Mouse (Mus musculus) neutrophil, adult 5-6 weeks (primary cell): ENCODE measurements around the gene Chtf18. TPM values are rescaled to one million over a fixed set of nuclear protein-coding genes. Genes with fewer than 3 reads are reported as not detected.

ENCODE experiments used
- ATAC-seq: fragments of 151-379, 151-347 bp; 2 replicates; pipeline ENCODE4 v1.8.0; 2017; ENCODE audit warnings: mild to moderate bottlenecking, moderate TSS enrichment; ENCODE audit not compliant: insufficient number of reproducible peaks, poor library complexity, low FRiP score, severe bottlenecking; ENCODE audit errors: extremely low read depth
- total RNA-seq: library from RNA; stranded (forward); fragments of 200-1000 nt; gene quantifications from 2 replicates; pipeline ENCODE4 v1.2.3, GENCODE M21; 2017

The Chtf18 gene
- 1.5 and 2.3 TPM in 2 replicates for total RNA-seq

- peak; percentile 86 for ATAC-seq
Measured at GRCm38 (mm10) chr17:25727265-25728008, at the start of gene Chtf18, which contains the start of gene Rpusd1. Chtf18 (minus strand) TSS chr17:25727419. Rpusd1 (plus strand) TSS chr17:25727670.

- ATAC-seq, result no peak
Measured at GRCm38 (mm10) chr17:25775318-25776062, 48.3 kb upstream of the Chtf18 start.

- peak; percentile 97 for ATAC-seq
Measured at GRCm38 (mm10) chr17:25773549-25774120, 46.4 kb upstream of the Chtf18 start, which contains the start of gene Narfl. Narfl (plus strand) TSS chr17:25773776.

- ATAC-seq, result no peak
Measured at GRCm38 (mm10) chr17:25769331-25769730, 42.1 kb upstream of the Chtf18 start.

GRCm38 (mm10) chr17:25765886-25766285 lies 38.7 kb upstream of the Chtf18 start:
- ATAC-seq, result no peak

- ATAC-seq, result no peak
Measured at GRCm38 (mm10) chr17:25762591-25762990, 35.4 kb upstream of the Chtf18 start.

GRCm38 (mm10) chr17:25761561-25761970 lies 34.3 kb upstream of the Chtf18 start:
- ATAC-seq, result no peak

- ATAC-seq, result no peak
Measured at GRCm38 (mm10) chr17:25760148-25760547, 32.9 kb upstream of the Chtf18 start.

GRCm38 (mm10) chr17:25757691-25758090 lies 30.5 kb upstream of the Chtf18 start:
- ATAC-seq, result no peak

- ATAC-seq, result no peak
Measured at GRCm38 (mm10) chr17:25756378-25757242, 29.4 kb upstream of the Chtf18 start.

- no peak for ATAC-seq
Measured at GRCm38 (mm10) chr17:25755627-25756377, 28.6 kb upstream of the Chtf18 start.

- no peak for ATAC-seq
Measured at GRCm38 (mm10) chr17:25755086-25755485, 27.9 kb upstream of the Chtf18 start.

GRCm38 (mm10) chr17:25754241-25754640 lies 27.0 kb upstream of the Chtf18 start, which contains the start of gene Msln:
Msln (minus strand) TSS chr17:25754378.
- no peak for ATAC-seq

GRCm38 (mm10) chr17:25751446-25751845 lies 24.2 kb upstream of the Chtf18 start:
- no peak for ATAC-seq

GRCm38 (mm10) chr17:25749314-25749713 lies 22.1 kb upstream of the Chtf18 start:
- no peak for ATAC-seq

GRCm38 (mm10) chr17:25748238-25748637 lies 21.0 kb upstream of the Chtf18 start:
- ATAC-seq, result no peak

GRCm38 (mm10) chr17:25744311-25744710 lies 17.1 kb upstream of the Chtf18 start:
- ATAC-seq, result no peak

- no peak for ATAC-seq
Measured at GRCm38 (mm10) chr17:25743831-25744230, 16.6 kb upstream of the Chtf18 start.
